Mouse (Mus musculus): ENCODE results near the gene Kcnma1.

- TF ChIP-seq CTCF (IDR thresholded peaks at IDR 0.05) (no peak), EP300 (IDR thresholded peaks at IDR 0.05) (no peak)
Observed at GRCm38 (mm10) chr14:24014391-24014790, at the start of gene Kcnma1.

Data from lung, postnatal 0 days (tissue).